Mouse (Mus musculus) ES-E14 (cell line): Measurements from ENCODE around the gene Sbno1.

Experiments
- MAFK ChIP-seq: IDR thresholded peaks from 2 replicates; pipeline ENCODE4 v1.6.1; 2014; ENCODE audit warnings: mild to moderate bottlenecking, low read depth, low read length, inconsistent platforms; ENCODE audit not compliant: insufficient read depth
- ZC3H11A ChIP-seq: IDR thresholded peaks from 2 replicates; pipeline ENCODE4 v1.6.1; 2012; ENCODE audit warnings: low read depth, mild to moderate bottlenecking, inconsistent platforms, low read length, borderline replicate concordance

- TF ChIP-seq ZC3H11A (no peak), MAFK (no peak)
Measured at GRCm38 (mm10) chr5:124418903-124419302, 6.9 kb downstream of the Sbno1 start.
